Mouse (Mus musculus): ENCODE results near the gene Manba.
"Not testable (repeated sequence)": the region's sequence is repeated elsewhere in the genome, so short reads cannot be mapped to it uniquely, and the experiment has no call there.

Manba gene

GRCm38 (mm10) chr3:135524900-135525299, 39.5 kb downstream of the Manba start:
- not testable (repeated sequence) for DNase-seq (ENCODE audit: low spot score in 2 of 2)

GRCm38 (mm10) chr3:135529670-135530069, 44.3 kb downstream of the Manba start:
- DNase-seq (ENCODE audit: low spot score in 2 of 2), result no peak

GRCm38 (mm10) chr3:135531762-135532161, 46.4 kb downstream of the Manba start:
- no peak for DNase-seq (ENCODE audit: low spot score in 2 of 2)

GRCm38 (mm10) chr3:135534103-135534502, 48.7 kb downstream of the Manba start:
- no peak for DNase-seq (ENCODE audit: low spot score in 2 of 2)

GRCm38 (mm10) chr3:135546212-135546923, 61.0 kb downstream of the Manba start:
- no peak for DNase-seq (ENCODE audit: low spot score in 2 of 2)

GRCm38 (mm10) chr3:135547298-135547697, 61.9 kb downstream of the Manba start:
- DNase-seq (ENCODE audit: low spot score in 2 of 2), result no peak

- no peak for DNase-seq (ENCODE audit: low spot score in 2 of 2)
Observed at GRCm38 (mm10) chr3:135552874-135553273, 67.5 kb downstream of the Manba start.

- no peak for DNase-seq (ENCODE audit: low spot score in 2 of 2)
Observed at GRCm38 (mm10) chr3:135555192-135555591, 69.8 kb downstream of the Manba start.

- no peak for DNase-seq (ENCODE audit: low spot score in 2 of 2)
Observed at GRCm38 (mm10) chr3:135556052-135556587, 70.7 kb downstream of the Manba start.

- peak; percentile 42 to 47 for DNase-seq (ENCODE audit: low spot score in 2 of 2)
Observed at GRCm38 (mm10) chr3:135556851-135557662, 71.6 kb downstream of the Manba start.

- no peak for DNase-seq (ENCODE audit: low spot score in 2 of 2)
Observed at GRCm38 (mm10) chr3:135562036-135562435, 76.6 kb downstream of the Manba start.

- no peak for DNase-seq (ENCODE audit: low spot score in 2 of 2)
Observed at GRCm38 (mm10) chr3:135563163-135563689, 77.8 kb downstream of the Manba start.

GRCm38 (mm10) chr3:135564706-135565105, 79.3 kb downstream of the Manba start:
- no peak for DNase-seq (ENCODE audit: low spot score in 2 of 2)

GRCm38 (mm10) chr3:135565306-135565705, 79.9 kb downstream of the Manba start:
- DNase-seq (ENCODE audit: low spot score in 2 of 2), result no peak

- no peak for DNase-seq (ENCODE audit: low spot score in 2 of 2)
Observed at GRCm38 (mm10) chr3:135567888-135568287, 82.5 kb downstream of the Manba start.

- no peak for DNase-seq (ENCODE audit: low spot score in 2 of 2)
Observed at GRCm38 (mm10) chr3:135568633-135569032, 83.2 kb downstream of the Manba start.

- DNase-seq (ENCODE audit: low spot score in 2 of 2), result no peak
Observed at GRCm38 (mm10) chr3:135571540-135571939, 86.1 kb downstream of the Manba start.

- no peak for DNase-seq (ENCODE audit: low spot score in 2 of 2)
Observed at GRCm38 (mm10) chr3:135573051-135573450, 87.6 kb downstream of the Manba start.

GRCm38 (mm10) chr3:135575126-135575525, 89.7 kb downstream of the Manba start:
- no peak for DNase-seq (ENCODE audit: low spot score in 2 of 2)

GRCm38 (mm10) chr3:135578588-135579140, 93.3 kb downstream of the Manba start:
- DNase-seq (ENCODE audit: low spot score in 2 of 2), result peak in 1 of 2 experiments; percentile 11

GRCm38 (mm10) chr3:135579179-135579578, 93.8 kb downstream of the Manba start:
- DNase-seq (ENCODE audit: low spot score in 2 of 2), result peak in 1 of 2 experiments; percentile 13
